Mouse (Mus musculus) cerebellum, postnatal 4 days (tissue): ENCODE measurements around the gene Strada.
"Not testable (repeated sequence)": the region's sequence is repeated elsewhere in the genome, so short reads cannot be mapped to it uniquely, and the experiment has no call there.

Experiments used
- DNase-seq, 2 experiments: peaks; one replicate each; pipeline ENCODE4 v3.0.0; 2022; ENCODE audit warnings: low spot score in 2 of 2, mixed read lengths in 1 of 2

Strada gene

GRCm38 (mm10) chr11:106155761-106156160 lies 46.2 kb downstream of the Strada start:
- no peak for DNase-seq

- no peak for DNase-seq
These were observed 47.2 kb downstream of the Strada start for GRCm38 (mm10) chr11:106154770-106155169.

GRCm38 (mm10) chr11:106154091-106154490 lies 47.9 kb downstream of the Strada start:
- peak in 1 of 2 experiments; percentile 33 for DNase-seq

GRCm38 (mm10) chr11:106152132-106152531 lies 49.8 kb downstream of the Strada start:
- DNase-seq: no peak

- DNase-seq: no peak
These were observed 50.7 kb downstream of the Strada start for GRCm38 (mm10) chr11:106151219-106151618.

GRCm38 (mm10) chr11:106134580-106135528 lies 67.1 kb downstream of the Strada start:
- DNase-seq: no peak

DNA sequence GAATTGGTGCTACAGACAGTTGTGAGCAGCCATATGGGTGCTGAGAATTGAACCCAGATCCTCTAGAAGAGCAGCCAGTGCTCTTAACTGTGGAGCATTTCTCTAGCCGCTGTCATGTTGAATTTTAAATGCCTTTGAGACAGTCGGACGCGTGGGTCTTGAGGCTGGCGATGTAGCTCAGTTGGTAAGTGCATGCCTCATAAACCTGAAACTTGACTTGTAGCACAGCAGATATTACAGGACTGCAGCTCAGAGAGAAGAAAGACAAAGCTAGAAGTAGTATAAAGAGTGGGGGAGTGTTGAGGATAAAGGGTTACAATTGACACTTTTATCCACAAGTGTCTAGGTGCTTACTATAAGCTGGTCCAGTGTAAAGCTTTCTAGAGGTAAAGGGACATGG lies 69.5 kb downstream of the Strada start:
- no peak for DNase-seq

DNA sequence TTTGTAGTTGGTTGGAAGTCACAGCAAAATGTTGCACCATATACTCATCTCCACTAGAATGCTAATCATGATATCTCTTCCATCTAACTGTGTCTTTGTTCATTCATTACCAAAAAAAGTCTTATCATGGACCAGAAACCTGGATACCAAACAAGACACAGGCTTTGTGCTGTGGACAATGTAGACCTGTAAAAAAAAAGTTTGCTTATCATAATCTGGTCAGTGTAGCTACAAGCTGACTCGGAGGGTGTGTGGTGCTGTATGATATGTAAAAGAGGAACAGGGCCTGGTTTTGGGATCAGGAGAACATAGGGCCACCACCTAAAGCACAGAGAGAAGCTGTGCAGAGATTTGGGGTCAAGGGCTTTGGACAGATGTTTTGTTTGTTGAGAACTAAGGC lies 72.5 kb downstream of the Strada start:
- DNase-seq: no peak

DNA sequence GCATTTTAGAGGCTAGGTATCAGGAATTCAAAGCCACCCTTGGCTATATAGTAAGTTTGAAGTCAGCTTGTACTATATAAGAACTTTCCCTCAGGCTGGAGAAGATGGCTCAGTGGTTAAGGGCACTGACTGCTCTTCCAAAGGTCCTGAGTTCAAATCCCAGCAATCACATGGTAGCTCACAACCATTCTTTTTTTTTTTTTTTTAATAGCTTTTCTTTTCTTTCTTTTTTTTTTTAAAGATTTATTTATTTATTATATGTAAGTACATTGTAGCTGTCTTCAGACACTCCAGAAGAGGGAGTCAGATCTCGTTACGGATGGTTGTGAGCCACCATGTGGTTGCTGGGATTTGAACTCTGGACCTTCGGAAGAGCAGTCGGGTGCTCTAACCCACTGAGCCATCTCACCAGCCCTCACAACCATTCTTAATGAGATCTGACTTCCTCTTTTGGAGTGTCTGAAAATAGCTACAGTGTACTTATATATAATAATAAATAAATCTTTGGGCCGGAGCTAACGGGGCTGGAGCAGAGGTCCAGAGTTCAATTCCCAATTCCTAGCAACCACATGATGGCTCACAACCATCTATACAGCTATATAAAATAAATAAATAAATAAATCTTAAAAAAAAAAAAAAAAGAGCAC lies 75.1 kb downstream of the Strada start:
- not testable (repeated sequence) for DNase-seq

DNA sequence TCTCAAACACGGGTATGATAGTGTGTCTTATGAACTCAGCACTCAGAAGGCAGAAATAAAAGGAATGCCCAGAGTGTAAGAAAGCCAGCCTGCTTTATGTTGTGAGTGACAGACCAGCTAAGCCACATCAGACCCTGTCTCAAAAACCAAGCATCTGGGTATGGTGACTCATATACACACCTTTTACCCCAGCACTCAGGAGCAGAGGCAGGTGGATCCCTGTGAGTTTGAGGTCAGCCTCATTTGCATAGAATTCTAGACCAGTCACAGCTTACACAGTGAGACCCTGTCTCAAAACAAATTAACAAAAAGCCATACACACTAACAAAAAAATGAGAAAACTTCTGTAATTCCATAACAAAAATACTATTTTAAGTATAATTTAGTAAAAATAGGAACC lies 76.1 kb downstream of the Strada start:
- no peak for DNase-seq

GRCm38 (mm10) chr11:106124784-106125183 lies 77.2 kb downstream of the Strada start:
- no peak for DNase-seq

- no peak for DNase-seq
These were observed 79.2 kb downstream of the Strada start for GRCm38 (mm10) chr11:106122736-106123135.

- no peak for DNase-seq
These were observed 79.7 kb downstream of the Strada start for GRCm38 (mm10) chr11:106122221-106122620.
